Mouse (Mus musculus): ENCODE results near the gene Cacfd1. TPM values are rescaled to one million over a fixed set of nuclear protein-coding genes. Genes with fewer than 3 reads are reported as not detected.
A peak's percentile ranks its signal among the peaks of the same experiment; 100 is the strongest.

Cacfd1 gene
- polyA plus RNA-seq, 1 experiment from 2014 or later: 35.1 TPM

DNA sequence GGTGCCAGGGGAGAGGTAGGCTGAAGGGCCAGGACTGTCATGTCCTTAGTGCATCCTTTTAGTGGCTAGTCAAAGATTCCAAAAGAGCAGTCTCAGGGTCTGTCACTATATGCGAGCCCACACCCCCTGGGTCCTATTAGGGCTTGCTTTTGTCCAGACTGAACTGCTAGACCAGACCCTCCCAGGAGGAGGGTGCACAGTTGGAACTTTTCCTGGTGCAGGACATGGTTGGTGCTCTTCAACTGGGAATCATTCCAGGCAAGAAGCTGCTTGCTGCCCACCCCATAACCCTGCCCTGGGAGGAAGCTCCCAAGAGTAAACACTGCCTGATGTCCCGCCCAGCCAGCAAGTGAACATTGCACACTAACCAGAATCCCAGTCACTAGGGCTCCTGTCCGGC lies 36.6 kb upstream of the Cacfd1 start, which contains the start of gene Adamts13:
Adamts13 (plus strand) TSS at position 301 of the 400 bp plus-strand sequence.
- Histone ChIP-seq H3K4me1 (replicated peaks; ENCODE audit: control insufficient read depth, insufficient read depth) (peaks cover 4% of the 10 kb centered on the region; the same call in 1 of the 2 replicates), H3K9me3 (ENCODE audit: control insufficient read depth, low read length) (no peaks in the 10 kb centered on the region), H3K27ac (replicated peaks) (no peak within 1 kb of the TSS), H3K4me2 (replicated peaks; ENCODE audit: low read depth) (no peak within 1 kb of the TSS), H3K36me3 (ENCODE audit: control insufficient read depth, insufficient read depth, low read length) (no peaks in the 10 kb centered on the region), H3K9ac (ENCODE audit: low read length) (no peak within 1 kb of the TSS), H3K4me3 (ENCODE audit: low read depth, low read length) (no peak within 1 kb of the TSS), H3K27me3 (ENCODE audit: control insufficient read depth, insufficient read depth, low read length) (no peaks in the 10 kb centered on the region)
- WGBS: 45% methylated on average over 3 of the region's 3 CpGs
- no peak for ATAC-seq (ENCODE audit: low FRiP score, low TSS enrichment)
- no peak for DNase-seq (ENCODE audit: low spot score)
- no peak for TF ChIP-seq CTCF (IDR thresholded peaks at IDR 0.05; ENCODE audit: low read depth)
- TF ChIP-seq EP300 (optimal IDR thresholded peaks at IDR 0.05): no peak

DNA sequence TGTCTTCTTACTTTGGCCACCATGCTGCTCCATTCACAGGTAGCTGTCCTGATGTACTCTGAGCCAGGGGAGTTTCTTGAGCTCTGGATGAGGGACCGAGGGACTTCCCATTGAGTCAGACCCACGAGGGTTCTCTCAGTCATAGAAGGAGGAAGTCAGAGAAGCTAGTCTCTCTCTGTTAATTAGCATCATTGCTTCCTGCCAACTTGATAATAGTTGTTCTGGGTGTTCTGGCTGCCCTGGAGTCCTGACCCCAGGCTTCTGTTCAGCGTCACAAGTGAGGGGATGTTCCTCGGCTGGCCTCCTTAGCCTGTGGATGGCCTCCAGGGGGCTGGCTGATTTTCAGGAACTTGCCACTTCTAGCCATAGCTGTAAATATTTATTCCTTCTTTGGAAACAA lies 35.8 kb upstream of the Cacfd1 start:
- Histone ChIP-seq H3K9me3 (ENCODE audit: control insufficient read depth, low read length) (no peaks in the 10 kb centered on the region), H3K4me2 (replicated peaks; ENCODE audit: low read depth) (no peak overlapping the region), H3K27ac (replicated peaks) (no peak overlapping the region), H3K9ac (ENCODE audit: low read length) (no peak overlapping the region), H3K4me1 (replicated peaks; ENCODE audit: control insufficient read depth, insufficient read depth) (peaks cover 4% of the 10 kb centered on the region; the same call in 1 of the 2 replicates), H3K27me3 (ENCODE audit: control insufficient read depth, insufficient read depth, low read length) (no peaks in the 10 kb centered on the region), H3K36me3 (ENCODE audit: control insufficient read depth, insufficient read depth, low read length) (no peaks in the 10 kb centered on the region), H3K4me3 (ENCODE audit: low read depth, low read length) (no peak overlapping the region)
- DNase-seq (ENCODE audit: low spot score) (no peak), ATAC-seq (ENCODE audit: low FRiP score, low TSS enrichment) (peak; percentile 14; the same call in 1 of the 2 replicates)
- WGBS: 31% methylated on average over 4 of the region's 4 CpGs
- no peak for TF ChIP-seq CTCF (IDR thresholded peaks at IDR 0.05; ENCODE audit: low read depth)
- TF ChIP-seq EP300 (optimal IDR thresholded peaks at IDR 0.05): no peak

DNA sequence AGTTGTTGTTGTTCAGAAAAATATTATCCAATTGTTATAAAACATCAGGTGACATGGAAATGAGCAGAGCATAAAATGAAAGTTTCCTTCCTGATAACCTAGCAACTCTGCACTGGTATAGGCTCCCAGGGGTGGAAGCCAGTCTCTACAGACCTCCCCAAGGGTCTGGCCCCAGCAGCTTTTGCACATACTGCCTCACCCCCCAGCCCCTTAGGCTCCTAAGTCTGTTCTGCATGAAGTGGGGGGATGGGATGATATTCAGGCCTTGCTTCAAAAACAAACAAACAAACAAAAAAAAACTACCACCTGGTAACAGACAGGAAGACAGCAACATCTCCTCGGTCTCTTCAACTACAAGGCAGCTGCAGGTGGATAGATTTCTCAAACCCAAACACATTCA lies 29.4 kb upstream of the Cacfd1 start:
- WGBS: 52% methylated on average over 1 of the region's 1 CpGs
- H3K9ac ChIP-seq (ENCODE audit: low read length): no peak overlapping the region
- H3K36me3 ChIP-seq (ENCODE audit: control insufficient read depth, insufficient read depth, low read length): no peaks in the 10 kb centered on the region
- DNase-seq (ENCODE audit: low spot score) (no peak), ATAC-seq (ENCODE audit: low FRiP score, low TSS enrichment) (no peak)
- H3K27ac ChIP-seq (replicated peaks): no peak overlapping the region
- no peaks in the 10 kb centered on the region for H3K9me3 ChIP-seq (ENCODE audit: control insufficient read depth, low read length)
- no peaks in the 10 kb centered on the region for H3K27me3 ChIP-seq (ENCODE audit: control insufficient read depth, insufficient read depth, low read length)
- H3K4me3 ChIP-seq (ENCODE audit: low read depth, low read length): no peak overlapping the region
- no peak for TF ChIP-seq EP300 (optimal IDR thresholded peaks at IDR 0.05)
- TF ChIP-seq CTCF (IDR thresholded peaks at IDR 0.05; ENCODE audit: low read depth): no peak
- H3K4me2 ChIP-seq (replicated peaks; ENCODE audit: low read depth): no peak overlapping the region
- no peaks in the 10 kb centered on the region for H3K4me1 ChIP-seq (replicated peaks; ENCODE audit: control insufficient read depth, insufficient read depth)

- no peak for DNase-seq (ENCODE audit: low spot score)
- H3K9ac ChIP-seq (ENCODE audit: low read length): no peak overlapping the region
- H3K4me1 ChIP-seq (replicated peaks; ENCODE audit: control insufficient read depth, insufficient read depth): no peaks in the 10 kb centered on the region
- no peak overlapping the region for H3K4me3 ChIP-seq (ENCODE audit: low read depth, low read length)
- no peak overlapping the region for H3K4me2 ChIP-seq (replicated peaks; ENCODE audit: low read depth)
- no peak for TF ChIP-seq EP300 (optimal IDR thresholded peaks at IDR 0.05)
- TF ChIP-seq CTCF (IDR thresholded peaks at IDR 0.05; ENCODE audit: low read depth): no peak
- H3K36me3 ChIP-seq (ENCODE audit: control insufficient read depth, insufficient read depth, low read length): no peaks in the 10 kb centered on the region
- H3K27ac ChIP-seq (replicated peaks): no peak overlapping the region
- 65% methylated on average over 2 of the region's 2 CpGs for WGBS
- no peak for ATAC-seq (ENCODE audit: low FRiP score, low TSS enrichment)
- no peaks in the 10 kb centered on the region for H3K27me3 ChIP-seq (ENCODE audit: control insufficient read depth, insufficient read depth, low read length)
- no peaks in the 10 kb centered on the region for H3K9me3 ChIP-seq (ENCODE audit: control insufficient read depth, low read length)
These were observed 25.5 kb upstream of the Cacfd1 start for GRCm38 (mm10) chr2:26984179-26984578.

DNA sequence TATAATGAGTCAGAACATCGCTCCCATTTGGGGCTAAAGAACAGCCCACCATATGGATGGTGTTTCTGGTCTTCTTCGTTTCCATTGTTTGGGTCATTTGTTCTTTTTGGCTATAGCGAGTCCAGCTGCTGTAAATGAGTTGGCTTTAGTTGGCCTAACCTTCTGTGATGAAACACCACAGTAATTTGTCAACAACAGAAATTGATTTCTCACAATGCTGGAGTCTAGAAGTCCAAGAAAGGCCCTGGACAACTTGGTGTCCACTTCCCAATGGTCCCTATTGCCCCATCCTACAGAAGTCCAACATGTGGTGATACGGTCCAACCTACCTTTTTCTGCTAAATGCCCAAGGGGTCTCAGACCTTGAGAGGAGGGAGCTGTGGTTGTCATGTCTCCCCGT lies 25.1 kb upstream of the Cacfd1 start:
- DNase-seq (ENCODE audit: low spot score) (no peak), ATAC-seq (ENCODE audit: low FRiP score, low TSS enrichment) (no peak)
- Histone ChIP-seq H3K4me1 (replicated peaks; ENCODE audit: control insufficient read depth, insufficient read depth) (no peaks in the 10 kb centered on the region), H3K27ac (replicated peaks) (no peak overlapping the region), H3K9me3 (ENCODE audit: control insufficient read depth, low read length) (no peaks in the 10 kb centered on the region), H3K36me3 (ENCODE audit: control insufficient read depth, insufficient read depth, low read length) (no peaks in the 10 kb centered on the region), H3K4me2 (replicated peaks; ENCODE audit: low read depth) (no peak overlapping the region), H3K9ac (ENCODE audit: low read length) (no peak overlapping the region), H3K27me3 (ENCODE audit: control insufficient read depth, insufficient read depth, low read length) (no peaks in the 10 kb centered on the region), H3K4me3 (ENCODE audit: low read depth, low read length) (no peak overlapping the region)
- TF ChIP-seq CTCF (IDR thresholded peaks at IDR 0.05; ENCODE audit: low read depth) (no peak), EP300 (optimal IDR thresholded peaks at IDR 0.05) (no peak)
- 78% methylated on average over 5 of the region's 5 CpGs for WGBS

DNA sequence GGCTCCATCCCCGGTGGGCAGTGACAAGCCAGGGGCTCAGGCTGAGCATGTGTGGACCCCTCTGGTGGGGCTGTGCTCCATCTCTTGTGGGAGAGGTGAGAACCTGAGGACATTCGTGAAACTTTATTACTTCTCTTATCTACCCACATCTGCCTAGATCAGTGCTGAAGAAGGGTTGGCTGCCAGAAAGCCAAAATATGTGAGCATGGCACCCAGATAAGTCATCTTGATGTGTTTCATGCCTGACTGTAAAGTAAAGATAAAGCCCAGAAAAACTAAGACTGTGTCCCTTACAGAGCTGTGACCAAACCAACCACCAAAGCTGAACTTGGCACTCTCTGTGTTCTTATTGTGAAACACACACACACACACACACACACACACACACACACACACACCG lies 15.8 kb upstream of the Cacfd1 start:
- WGBS: 75% methylated on average over 3 of the region's 3 CpGs
- H3K4me2 ChIP-seq (replicated peaks; ENCODE audit: low read depth): no peak overlapping the region
- no peaks in the 10 kb centered on the region for H3K9me3 ChIP-seq (ENCODE audit: control insufficient read depth, low read length)

More for the DNA sequence above, 15.8 kb upstream of the Cacfd1 start:
- Histone ChIP-seq H3K4me1 (replicated peaks; ENCODE audit: control insufficient read depth, insufficient read depth) (no peaks in the 10 kb centered on the region), H3K4me3 (ENCODE audit: low read depth, low read length) (no peak overlapping the region), H3K27me3 (ENCODE audit: control insufficient read depth, insufficient read depth, low read length) (no peaks in the 10 kb centered on the region), H3K9ac (ENCODE audit: low read length) (no peak overlapping the region), H3K27ac (replicated peaks) (no peak overlapping the region), H3K36me3 (ENCODE audit: control insufficient read depth, insufficient read depth, low read length) (no peaks in the 10 kb centered on the region)
- DNase-seq (ENCODE audit: low spot score): no peak
- no peak for TF ChIP-seq EP300 (optimal IDR thresholded peaks at IDR 0.05)
- no peak for TF ChIP-seq CTCF (IDR thresholded peaks at IDR 0.05; ENCODE audit: low read depth)
- ATAC-seq (ENCODE audit: low FRiP score, low TSS enrichment): no peak

Data from stomach, postnatal 0 days (tissue).